Mouse (Mus musculus) heart, embryonic 15.5 days (tissue): ENCODE results near the gene Dicer1. TPM values are rescaled to one million over a fixed set of nuclear protein-coding genes. Genes with fewer than 3 reads are reported as not detected.

Experiments used
- ATAC-seq: fragments of 200-750 bp; cut with Nextera tagmentation; replicated peaks from 2 replicates; pipeline ENCODE4 v1.8.0; 2017; ENCODE audit warnings: low read depth, moderate TSS enrichment; ENCODE audit not compliant: insufficient number of reproducible peaks, insufficient read depth, low FRiP score
- H3K27ac ChIP-seq: fragments of 300-500 bp; sonication (generic); 2 replicates; pipeline ENCODE4 v1.5.1; 2015; ENCODE audit warnings: mild to moderate bottlenecking, inconsistent platforms
- H3K27me3 ChIP-seq: fragments of 300-500 bp; sonication (generic); 2 replicates; pipeline ENCODE4 v1.6.1; 2015; ENCODE audit warnings: inconsistent platforms
- H3K36me3 ChIP-seq: fragments of 300-500 bp; sonication (generic); 2 replicates; pipeline ENCODE4 v1.6.1; 2015; ENCODE audit warnings: mild to moderate bottlenecking, inconsistent platforms
- H3K4me1 ChIP-seq: fragments of 300-500 bp; sonication (generic); replicated peaks from 2 replicates; pipeline ENCODE4 v1.6.1; 2015; ENCODE audit warnings: inconsistent platforms
- H3K4me2 ChIP-seq: fragments of 300-500 bp; sonication (generic); 2 replicates; pipeline ENCODE4 v1.6.1; 2015; ENCODE audit warnings: inconsistent platforms, mild to moderate bottlenecking, moderate library complexity
- H3K4me3 ChIP-seq: fragments of 300-500 bp; sonication (generic); 2 replicates; pipeline ENCODE4 v1.5.1; 2015; ENCODE audit warnings: mild to moderate bottlenecking, inconsistent platforms
- H3K9ac ChIP-seq: fragments of 300-500 bp; sonication (generic); 2 replicates; pipeline ENCODE4 v1.6.1; 2015; ENCODE audit warnings: mild to moderate bottlenecking, inconsistent platforms
- H3K9me3 ChIP-seq: fragments of 300-500 bp; sonication (generic); replicated peaks from 2 replicates; pipeline ENCODE4 v1.6.1; 2016; ENCODE audit warnings: inconsistent platforms
- WGBS: fragments of 180-500 bp; shearing (Covaris S2); methylation state at CpG from one replicate; pipeline ENCODE4 v1.1.7; 2015; ENCODE audit warnings: mixed read lengths; 5-methylcytosine and 5-hydroxymethylcytosine counted together
- polyA plus RNA-seq: library from polyadenylated mRNA; unstranded; fragments of >200 nt; fragmentation: Nextera tagmentation; extraction: Ambion mirVana; gene quantifications from 2 replicates; pipeline ENCODE4 v1.2.1, GENCODE M21; 2015

Gene Dicer1
- 23.7 and 24.4 TPM in 2 replicates for polyA plus RNA-seq

DNA sequence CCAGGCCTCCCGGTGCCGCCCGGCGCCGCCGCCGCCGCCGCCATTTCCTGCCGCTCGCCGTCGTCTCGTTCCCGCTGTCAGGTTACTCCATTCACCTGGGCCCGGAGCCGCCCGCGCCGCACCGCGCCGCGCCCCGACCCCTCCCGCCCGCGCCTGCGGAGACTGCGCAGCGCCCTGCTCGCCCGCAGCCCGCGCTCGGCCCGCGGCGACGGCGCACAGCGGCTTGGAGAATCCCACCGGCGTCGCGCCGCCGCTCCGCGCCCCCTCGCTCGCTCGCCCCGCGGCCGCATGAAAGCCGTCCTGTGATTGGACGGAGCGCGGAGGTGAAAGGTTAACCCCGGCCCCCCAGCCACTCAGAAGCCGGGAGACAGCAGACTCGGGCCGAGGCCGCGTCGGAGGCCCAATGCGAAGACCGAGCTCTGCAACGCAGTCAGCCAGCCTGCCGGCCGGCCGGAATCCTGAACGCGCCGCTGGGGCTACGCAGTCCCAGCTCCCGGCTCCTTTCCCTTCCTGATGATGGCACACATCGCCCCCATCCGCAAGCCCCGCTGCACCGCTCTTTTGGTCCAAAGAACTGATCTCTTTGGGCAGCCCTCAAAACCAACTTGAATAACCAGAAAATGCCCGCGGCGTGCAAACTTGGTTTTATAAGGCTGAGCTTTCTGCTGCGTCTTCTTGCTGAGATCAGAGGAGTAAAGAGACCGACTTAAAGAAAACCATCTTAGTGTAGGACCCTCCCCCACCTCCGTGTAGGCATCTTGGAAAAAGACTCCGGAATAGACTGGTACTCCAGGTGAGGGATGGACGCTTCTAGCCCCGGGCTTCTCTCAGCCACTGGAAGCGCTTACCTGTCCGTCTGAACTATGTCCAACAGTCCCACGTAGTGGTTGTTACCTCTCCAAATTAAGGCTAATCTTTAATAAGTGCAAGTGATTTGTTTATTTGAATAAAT, at the start of gene Dicer1:
TSS of gene Dicer1 (minus strand) at position 139 of the 952 bp plus-strand sequence.
- ATAC-seq: peak; percentile 93
- no peaks in the 10 kb centered on the region for H3K27me3 ChIP-seq
- no peaks in the 10 kb centered on the region for H3K9me3 ChIP-seq
- H3K4me3 ChIP-seq: peak within 1 kb of the TSS; percentile 86
- H3K9ac ChIP-seq: peak within 1 kb of the TSS; percentile 83
- H3K4me1 ChIP-seq: peaks cover 37% of the 10 kb centered on the region
- H3K36me3 ChIP-seq: no peaks in the 10 kb centered on the region
- H3K4me2 ChIP-seq: peak within 1 kb of the TSS; percentile 92
- WGBS: under 1% methylated on average over 81 of the region's 94 CpGs
- peak within 1 kb of the TSS; percentile 83 for H3K27ac ChIP-seq

DNA sequence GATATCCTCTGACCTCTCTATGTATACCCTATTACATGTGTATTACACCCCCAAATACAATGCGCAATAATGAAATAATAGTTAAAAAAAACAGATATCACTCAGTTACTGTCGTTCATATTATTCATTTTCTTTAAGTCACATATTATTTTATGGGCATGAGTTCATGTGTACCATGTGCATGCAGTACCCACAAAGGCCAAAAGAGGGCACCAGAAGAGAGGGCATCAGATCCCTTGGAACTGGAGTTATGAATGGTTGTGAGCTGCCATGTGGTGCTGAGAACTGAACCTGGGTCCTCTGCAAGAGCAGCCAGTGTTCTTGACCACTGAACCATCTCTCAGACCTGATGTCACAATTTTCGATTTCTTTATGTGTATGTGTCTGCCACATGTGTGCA, 47.6 kb upstream of the Dicer1 start:
- WGBS: 86% methylated on average over 3 of the region's 3 CpGs
- H3K4me2 ChIP-seq: no peak overlapping the region

DNA sequence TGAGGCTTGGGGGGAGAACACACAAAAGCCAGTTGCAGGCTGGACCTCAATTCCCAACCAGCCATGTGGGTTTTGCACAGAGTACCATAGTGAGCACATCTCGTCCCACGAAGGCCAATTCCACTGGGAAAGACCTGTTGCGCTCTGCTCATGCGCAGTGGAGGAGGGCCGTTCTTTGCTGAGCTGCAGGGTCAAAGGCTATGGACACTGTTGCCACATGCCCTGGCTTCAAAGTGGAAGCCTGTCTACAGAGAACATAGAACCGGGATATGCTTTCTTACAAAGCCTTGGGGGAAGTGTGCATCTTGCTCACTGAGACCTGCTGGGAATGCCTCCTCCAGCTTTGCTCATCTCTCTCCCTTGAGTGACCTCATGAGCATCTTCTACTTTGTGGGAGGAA, 46.2 kb upstream of the Dicer1 start:
- Histone ChIP-seq H3K4me3 (no peak overlapping the region), H3K27me3 (no peaks in the 10 kb centered on the region), H3K4me2 (no peak overlapping the region), H3K36me3 (no peaks in the 10 kb centered on the region), H3K4me1 (no peaks in the 10 kb centered on the region), H3K9ac (no peak overlapping the region), H3K27ac (no peak overlapping the region), H3K9me3 (no peaks in the 10 kb centered on the region)
- ATAC-seq: no peak; the same call in 1 of the 2 replicates
- 90% methylated on average over 6 of the region's 6 CpGs for WGBS

More for the DNA sequence above, 47.6 kb upstream of the Dicer1 start:
- no peak overlapping the region for H3K9ac ChIP-seq
- H3K27ac ChIP-seq: no peak overlapping the region
- no peaks in the 10 kb centered on the region for H3K27me3 ChIP-seq
- no peaks in the 10 kb centered on the region for H3K9me3 ChIP-seq
- H3K36me3 ChIP-seq: no peaks in the 10 kb centered on the region
- no peaks in the 10 kb centered on the region for H3K4me1 ChIP-seq
- ATAC-seq: no peak
- H3K4me3 ChIP-seq: no peak overlapping the region

DNA sequence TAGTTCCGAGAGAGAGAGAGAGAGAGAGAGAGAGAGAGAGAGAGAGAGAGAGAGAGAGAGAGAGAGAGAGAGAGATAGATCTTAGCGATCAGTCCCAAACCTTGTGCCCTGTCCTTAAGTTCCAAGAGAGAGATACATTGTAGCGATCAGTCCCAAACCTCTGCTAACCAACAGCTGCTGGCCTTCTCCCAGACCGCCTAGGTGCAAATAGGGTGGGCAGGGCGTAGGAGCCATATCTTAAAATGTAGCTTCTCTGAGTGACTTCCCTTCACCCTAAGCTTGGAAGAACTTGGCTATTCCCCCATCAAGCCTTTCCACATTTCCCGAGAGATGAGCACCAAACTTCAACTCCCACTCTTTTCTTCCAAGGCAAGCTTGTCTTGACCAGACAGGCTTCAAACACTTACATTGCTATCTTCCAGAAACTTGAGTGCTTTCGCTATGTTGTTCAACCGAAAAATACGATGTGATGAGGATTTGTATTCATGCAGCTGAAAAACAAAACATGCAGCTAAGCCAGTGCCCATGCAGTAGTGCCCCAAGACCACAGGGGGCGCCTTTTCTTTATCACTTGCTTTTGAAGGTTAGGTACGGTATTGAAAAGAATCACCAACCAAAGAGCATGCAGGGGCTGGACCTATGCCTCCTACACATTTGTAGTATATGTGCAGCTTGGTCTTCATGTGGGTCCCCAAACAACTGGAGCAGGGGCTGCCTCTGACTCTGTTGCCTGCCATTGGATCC, 45.1 kb upstream of the Dicer1 start:
- no peak overlapping the region for H3K27ac ChIP-seq
- H3K27me3 ChIP-seq: no peaks in the 10 kb centered on the region
- no peaks in the 10 kb centered on the region for H3K36me3 ChIP-seq
- 76% methylated on average over 11 of the region's 11 CpGs for WGBS
- ATAC-seq: no peak
- H3K4me2 ChIP-seq: no peak overlapping the region
- no peaks in the 10 kb centered on the region for H3K4me1 ChIP-seq
- H3K9me3 ChIP-seq: no peaks in the 10 kb centered on the region
- H3K4me3 ChIP-seq: no peak overlapping the region
- no peak overlapping the region for H3K9ac ChIP-seq

DNA sequence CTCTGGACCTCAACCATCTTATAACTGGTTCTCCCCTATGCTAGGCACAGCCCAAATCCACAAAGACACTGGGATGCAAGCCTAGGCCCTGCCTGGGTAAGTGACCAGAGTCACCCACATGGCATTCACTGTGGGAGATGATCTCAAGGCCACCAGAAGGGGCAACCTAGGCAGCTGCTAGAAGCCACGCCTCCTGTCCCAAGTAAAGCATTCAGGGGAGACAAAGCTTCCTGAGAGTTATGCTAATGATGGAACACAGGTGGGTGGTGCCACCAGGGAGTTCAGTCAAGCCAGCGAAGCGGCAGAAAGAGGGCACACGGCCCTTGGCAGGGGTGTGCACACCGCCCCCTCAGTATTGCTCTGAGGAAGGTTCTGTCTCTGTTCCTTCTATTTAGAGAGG, 43.2 kb upstream of the Dicer1 start:
- H3K9me3 ChIP-seq: no peaks in the 10 kb centered on the region
- no peaks in the 10 kb centered on the region for H3K4me1 ChIP-seq
- no peaks in the 10 kb centered on the region for H3K36me3 ChIP-seq
- H3K9ac ChIP-seq: no peak overlapping the region
- H3K27ac ChIP-seq: no peak overlapping the region
- no peak overlapping the region for H3K4me2 ChIP-seq
- 74% methylated on average over 5 of the region's 5 CpGs for WGBS
- no peak overlapping the region for H3K4me3 ChIP-seq
- ATAC-seq: no peak
- no peaks in the 10 kb centered on the region for H3K27me3 ChIP-seq

DNA sequence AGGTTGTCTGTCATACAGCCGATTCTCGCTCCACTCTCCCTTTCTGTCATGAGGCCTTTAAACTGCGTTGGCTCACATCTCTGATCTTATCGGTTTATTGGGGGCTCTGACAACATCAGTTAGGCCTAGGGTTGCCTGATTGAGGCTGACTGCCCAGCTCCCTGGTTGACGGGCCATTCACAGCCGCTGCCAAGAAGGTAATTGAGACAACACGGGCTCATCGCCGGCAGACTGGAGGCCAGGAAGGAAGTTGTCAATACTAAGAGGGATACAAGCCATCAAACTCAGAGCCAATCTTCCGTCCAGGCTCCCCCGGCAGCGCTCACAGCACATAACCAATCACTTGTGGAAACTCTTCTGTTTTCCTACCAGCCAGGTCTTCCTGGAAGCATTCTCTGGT, 41.7 kb upstream of the Dicer1 start:
- Histone ChIP-seq H3K9ac (no peak overlapping the region), H3K4me1 (no peaks in the 10 kb centered on the region), H3K4me3 (no peak overlapping the region), H3K27ac (no peak overlapping the region), H3K36me3 (no peaks in the 10 kb centered on the region), H3K4me2 (no peak overlapping the region), H3K9me3 (no peaks in the 10 kb centered on the region), H3K27me3 (no peaks in the 10 kb centered on the region)
- no peak for ATAC-seq
- WGBS: 40% methylated on average over 12 of the region's 12 CpGs

DNA sequence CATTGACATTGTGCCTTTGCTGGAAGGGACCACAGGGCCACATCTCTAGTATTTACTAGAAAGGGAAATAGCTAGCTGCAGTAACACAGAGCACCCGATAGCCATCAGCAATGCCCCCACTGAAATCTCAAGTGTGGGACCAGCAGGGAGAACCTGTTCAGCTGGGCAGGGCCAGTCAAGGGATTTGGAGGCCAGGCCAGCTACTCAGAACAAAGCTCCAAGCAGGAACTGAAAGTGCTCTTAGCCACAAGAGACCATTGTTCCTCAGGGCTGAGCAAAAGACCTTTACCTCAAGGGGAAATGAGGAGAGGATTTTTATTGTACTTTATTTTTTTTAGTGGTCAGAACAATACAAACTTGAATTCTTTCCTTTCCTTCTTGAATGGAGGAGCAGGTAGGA, 25.9 kb upstream of the Dicer1 start:
- no peak for ATAC-seq
- 77% methylated on average over 1 of the region's 1 CpGs for WGBS
- no peak overlapping the region for H3K27ac ChIP-seq
- H3K27me3 ChIP-seq: no peaks in the 10 kb centered on the region
- no peak overlapping the region for H3K9ac ChIP-seq
- no peaks in the 10 kb centered on the region for H3K36me3 ChIP-seq
- no peaks in the 10 kb centered on the region for H3K9me3 ChIP-seq
- no peak overlapping the region for H3K4me2 ChIP-seq
- no peaks in the 10 kb centered on the region for H3K4me1 ChIP-seq
- no peak overlapping the region for H3K4me3 ChIP-seq

DNA sequence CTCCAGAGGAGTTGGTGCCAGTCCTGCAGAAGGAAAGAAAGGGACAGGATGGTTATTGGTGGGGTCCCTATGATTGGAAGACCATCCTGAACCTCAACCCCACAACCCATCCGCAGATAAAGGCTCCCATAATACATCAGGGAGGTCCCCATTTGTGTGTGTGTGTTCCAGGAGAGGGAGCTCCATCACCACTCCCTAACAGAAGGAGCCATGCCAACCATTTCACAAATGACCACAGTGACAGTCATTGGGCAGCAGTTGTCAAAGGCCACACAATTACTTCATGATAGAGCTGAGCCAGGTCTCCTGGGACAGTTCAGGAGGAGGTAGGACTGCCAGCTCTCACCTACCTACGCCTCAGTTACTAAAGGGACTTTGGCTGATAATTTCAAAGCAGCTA, 20.2 kb upstream of the Dicer1 start:
- no peaks in the 10 kb centered on the region; the same call in 1 of the 2 replicates for H3K27me3 ChIP-seq
- ATAC-seq: no peak
- H3K9ac ChIP-seq: no peak overlapping the region
- H3K4me3 ChIP-seq: no peak overlapping the region
- H3K4me1 ChIP-seq: no peaks in the 10 kb centered on the region
- H3K36me3 ChIP-seq: no peaks in the 10 kb centered on the region
- 76% methylated on average over 2 of the region's 2 CpGs for WGBS
- no peak overlapping the region for H3K27ac ChIP-seq
- H3K4me2 ChIP-seq: no peak overlapping the region
- H3K9me3 ChIP-seq: no peaks in the 10 kb centered on the region

DNA sequence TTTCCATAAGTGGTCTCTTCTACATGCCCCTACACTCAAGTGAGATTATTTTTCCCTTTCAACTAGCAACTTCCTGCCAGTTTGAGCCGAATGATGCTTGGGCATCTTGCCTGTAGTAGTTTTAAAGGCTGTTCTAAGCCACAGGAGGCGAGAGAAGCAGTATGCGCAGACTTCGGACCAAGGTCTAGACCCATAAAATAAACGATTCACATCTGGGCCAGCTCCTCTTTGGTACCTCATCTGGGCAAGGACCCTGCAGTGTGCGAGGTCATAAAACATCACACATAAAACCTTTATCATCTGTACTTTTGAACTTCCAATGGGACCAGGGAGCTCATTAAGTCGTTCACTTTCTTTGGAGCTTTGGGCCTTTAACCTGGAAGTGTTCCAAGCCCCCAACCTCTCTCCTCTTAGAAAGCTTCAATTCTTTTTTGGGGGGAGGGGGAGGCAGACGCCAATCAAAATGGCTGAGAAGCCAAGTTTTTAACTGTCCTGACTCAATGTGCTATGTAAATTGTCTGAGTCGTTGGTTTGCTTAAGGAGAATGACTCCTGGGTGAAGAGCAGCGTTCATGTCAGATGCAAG, 17.5 kb upstream of the Dicer1 start:
- H3K27me3 ChIP-seq: no peaks in the 10 kb centered on the region; the same call in 1 of the 2 replicates
- H3K4me3 ChIP-seq: no peak overlapping the region
- no peak overlapping the region for H3K27ac ChIP-seq
- 0 out of 2 replicates have a peak, but pooled peaks cover 3% of the 10 kb centered on the region for H3K4me1 ChIP-seq
- 71% methylated on average over 10 of the region's 10 CpGs for WGBS
- no peak for ATAC-seq
- no peaks in the 10 kb centered on the region for H3K36me3 ChIP-seq
- no peak overlapping the region for H3K9ac ChIP-seq
- H3K9me3 ChIP-seq: no peaks in the 10 kb centered on the region
- H3K4me2 ChIP-seq: no peak overlapping the region

DNA sequence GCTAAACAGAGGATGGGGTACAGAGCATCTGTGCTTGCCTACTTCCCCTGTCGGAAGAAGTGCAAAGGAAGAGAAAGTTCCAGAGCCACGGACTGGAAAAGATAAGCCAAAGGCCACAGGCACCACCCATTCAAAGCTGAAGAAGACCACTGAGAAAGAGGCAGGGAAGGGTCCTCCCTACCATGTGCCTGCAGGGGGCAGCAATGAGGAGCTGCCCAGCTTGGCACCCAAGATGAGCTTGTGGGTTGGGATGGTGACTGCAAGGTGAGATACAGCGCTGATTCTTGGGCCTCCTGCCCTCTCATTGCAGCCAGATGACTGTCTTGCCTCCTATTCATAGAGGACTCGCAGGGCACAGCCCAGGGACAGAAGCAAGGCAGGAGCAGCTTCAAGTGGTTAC, 15.4 kb upstream of the Dicer1 start:
- 74% methylated on average over 4 of the region's 4 CpGs for WGBS
- ATAC-seq: no peak
- Histone ChIP-seq H3K9ac (no peak overlapping the region), H3K9me3 (no peaks in the 10 kb centered on the region), H3K4me3 (no peak overlapping the region), H3K4me2 (no peak overlapping the region), H3K4me1 (0 out of 2 replicates have a peak, but pooled peaks cover 3% of the 10 kb centered on the region), H3K36me3 (no peaks in the 10 kb centered on the region), H3K27ac (no peak overlapping the region), H3K27me3 (no peaks in the 10 kb centered on the region; the same call in 1 of the 2 replicates)

DNA sequence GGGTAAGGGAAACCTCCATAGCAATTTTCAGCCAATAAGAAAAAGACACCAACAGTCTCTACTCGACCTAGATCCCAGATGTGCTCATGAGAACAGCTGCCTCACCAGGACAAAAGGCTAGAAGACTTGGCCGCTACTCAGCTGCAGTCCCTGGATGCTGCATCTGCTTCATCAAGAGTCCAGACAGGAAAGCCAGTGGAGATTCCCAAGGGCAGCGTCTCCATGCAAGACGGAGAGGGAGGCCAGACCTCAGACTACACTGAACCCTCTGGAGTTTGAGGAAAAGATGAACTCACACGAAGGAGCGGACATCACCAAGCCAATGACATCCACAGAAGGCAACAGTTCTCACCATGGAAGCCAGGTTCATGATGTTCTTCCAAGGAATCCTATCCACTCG, 14.0 kb upstream of the Dicer1 start:
- Histone ChIP-seq H3K4me3 (no peak overlapping the region), H3K4me2 (no peak overlapping the region), H3K9me3 (no peaks in the 10 kb centered on the region), H3K36me3 (no peaks in the 10 kb centered on the region), H3K27ac (no peak overlapping the region), H3K9ac (no peak overlapping the region), H3K27me3 (no peaks in the 10 kb centered on the region; the same call in 1 of the 2 replicates), H3K4me1 (0 out of 2 replicates have a peak, but pooled peaks cover 3% of the 10 kb centered on the region)
- WGBS: 71% methylated on average over 7 of the region's 7 CpGs
- no peak for ATAC-seq
